Mouse (Mus musculus): Measurements from ENCODE around the gene Ssbp2. TPM values are rescaled to one million over a fixed set of nuclear protein-coding genes. Genes with fewer than 3 reads are reported as not detected.

Gene Ssbp2
- 5.3 TPM for polyA plus RNA-seq (2014; fragmentation: Illumina TruSeq; extraction: RNeasy Lipid Tissue Mini Kit (QIAGEN cat#74804); ENCODE audit: low replicate concordance)

DNA sequence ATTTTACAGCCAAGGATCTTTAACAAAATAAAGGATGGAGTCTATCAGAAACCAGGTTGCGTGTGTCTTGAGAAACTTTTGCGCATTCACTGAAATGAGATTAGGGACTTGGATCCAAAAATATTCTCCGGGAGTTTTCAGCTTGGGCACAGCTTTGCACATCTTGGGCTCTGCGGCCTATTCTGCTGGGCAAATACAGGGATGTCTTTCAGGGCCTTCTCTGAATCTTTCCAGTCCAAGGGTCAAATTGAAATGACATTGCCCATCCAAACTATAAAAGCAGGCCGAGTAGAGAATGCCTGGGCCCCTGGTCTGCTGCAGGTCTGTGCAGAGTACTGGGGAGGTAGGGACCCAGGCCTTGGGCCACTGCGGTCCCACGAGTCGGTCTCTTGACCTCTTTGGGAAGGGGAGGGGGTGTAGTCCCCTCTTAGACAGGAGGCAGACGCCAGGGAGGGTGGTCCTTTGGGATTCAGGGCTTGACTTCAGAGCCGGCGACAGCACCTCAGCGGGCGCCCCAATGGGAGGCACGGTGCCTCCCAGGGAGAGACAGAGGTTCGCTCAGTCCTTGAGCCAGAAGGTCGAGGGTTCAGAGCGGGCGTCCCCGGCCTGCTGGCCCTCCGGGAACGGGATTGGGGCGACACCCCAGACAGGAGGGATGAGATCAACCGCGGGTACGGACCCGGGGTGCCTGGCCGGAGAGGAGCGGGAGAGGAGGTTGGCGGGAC lies at the start of gene Ssbp2:
Gene Ssbp2, plus strand, starts transcription at position 388 of the 725 bp plus-strand sequence.

DNA sequence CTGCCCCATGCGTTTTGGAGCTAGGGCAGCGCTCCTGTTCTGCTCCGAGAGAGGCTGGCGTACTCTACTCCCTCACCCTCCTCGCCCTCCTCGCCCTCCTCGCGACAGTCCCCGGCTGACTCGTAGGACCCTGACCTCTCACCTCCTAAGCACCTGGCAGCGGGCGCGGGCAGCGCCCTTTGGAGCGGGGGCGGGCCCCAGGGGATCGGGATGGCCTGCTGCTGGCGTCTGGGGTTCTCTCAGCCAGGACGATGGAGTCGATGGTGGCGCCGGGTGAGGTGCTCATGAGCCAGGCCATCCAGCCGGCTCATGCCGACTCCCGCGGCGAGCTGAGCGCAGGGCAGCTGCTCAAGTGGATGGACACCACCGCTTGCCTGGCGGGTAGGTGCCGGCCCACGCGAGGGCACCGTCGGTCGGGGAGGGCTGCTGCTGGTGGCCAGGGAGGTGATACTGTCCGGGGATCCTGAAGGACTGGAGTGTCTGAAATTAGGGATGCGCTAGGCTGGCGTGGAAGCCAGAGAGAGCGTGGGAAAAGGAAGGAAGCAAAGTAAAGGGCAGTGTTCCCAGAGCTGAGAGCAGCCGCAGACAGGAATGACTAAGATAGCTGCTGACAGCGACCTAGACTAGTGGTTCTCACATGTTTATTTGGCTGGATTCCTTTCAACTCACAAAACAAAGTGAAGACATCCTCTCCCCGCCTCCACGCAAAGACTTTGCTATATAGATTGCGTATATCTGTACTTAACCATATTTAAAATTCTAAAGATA lies 281.4 kb downstream of the Ssbp2 start, which contains the start of gene Acot12:
Gene Acot12, plus strand, starts transcription at position 233 of the 768 bp plus-strand sequence.

Other genes with a start within 250 kb of the Ssbp2 start
- gene Atg10, start 236.3 kb upstream of the Ssbp2 start, polyA plus RNA-seq (2014; fragmentation: Illumina TruSeq; extraction: RNeasy Lipid Tissue Mini Kit (QIAGEN cat#74804); ENCODE audit: low replicate concordance) = 14.1 TPM